Mouse (Mus musculus) embryonic fibroblast, embryonic 13.5 days (primary cell): ENCODE measurements around the gene Gm6685.

Experiments used
- CTCF ChIP-seq: IDR thresholded peaks from 2 replicates; pipeline ENCODE4 v1.5.1; 2011; ENCODE audit warnings: mild to moderate bottlenecking, control low read depth, low read length, moderate library complexity, borderline replicate concordance; ENCODE audit not compliant: insufficient read depth
- POLR2A ChIP-seq: IDR thresholded peaks from 2 replicates; pipeline ENCODE4 v1.6.1; 2011; ENCODE audit warnings: low read depth, mild to moderate bottlenecking, control low read depth, low read length, moderate library complexity

- TF ChIP-seq POLR2A (no peak), CTCF (no peak)
Measured at GRCm38 (mm10) chr11:28343465-28343864, 3.8 kb upstream of the Gm6685 start.
